9 mouse cellular contexts compared by ENCODE assay signal in the genomic region with DNA sequence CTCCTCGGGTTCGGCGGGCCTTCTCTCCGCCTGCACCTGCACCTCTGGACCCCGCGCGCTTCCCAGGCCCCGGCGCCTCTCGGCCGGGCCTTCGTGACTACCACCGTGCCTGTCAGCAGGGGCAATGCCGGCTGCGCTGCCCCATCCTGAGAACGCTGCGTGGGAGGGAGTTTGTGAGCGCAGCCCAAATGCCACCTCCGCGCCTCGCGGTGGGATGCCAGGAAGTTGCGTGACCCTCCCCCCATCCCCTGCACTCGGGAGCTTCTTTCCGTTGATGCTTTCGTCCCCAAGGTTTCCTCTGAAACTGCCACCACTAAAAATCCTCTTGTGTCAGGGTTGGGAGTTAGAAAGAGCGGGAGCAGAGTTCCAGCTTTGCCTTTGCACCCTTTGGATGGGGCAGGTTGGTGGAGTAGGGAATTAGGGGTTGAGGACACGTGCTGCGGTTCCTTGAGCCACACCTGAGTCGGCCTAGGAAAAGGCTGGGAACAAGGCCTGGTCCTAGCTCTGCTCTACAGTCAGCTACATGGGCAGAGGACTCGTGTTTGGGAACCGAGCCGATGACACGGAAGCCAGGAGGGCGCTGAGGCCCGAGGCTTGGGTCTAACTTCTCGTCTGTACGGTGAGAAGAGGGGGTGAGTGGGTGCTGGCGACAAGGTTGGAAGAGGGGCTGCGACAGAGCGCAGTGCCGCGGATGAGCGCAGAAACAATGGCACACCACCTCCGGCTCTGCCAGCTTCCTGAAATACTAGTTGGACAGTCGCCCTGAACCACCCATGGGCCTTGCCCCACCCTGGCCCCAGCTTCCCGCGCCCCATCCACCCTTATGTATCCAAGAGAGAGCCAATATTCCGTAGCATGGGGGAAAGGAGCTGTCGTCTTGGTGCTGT. TPM values are rescaled to one million over a fixed set of nuclear protein-coding genes. Genes with fewer than 3 reads are reported as not detected.
DNase-seq lines count a peak whose midpoint lies in the region; ATAC-seq lines count a peak whose summit lies in the region.
"Had no signal": no experiment of that assay in that cellular context is flagged by ENCODE, and none has a peak within 500 bp of the region (broad histone marks: within the 10 kb centered on the region; RNA-seq: fewer than 3 reads in every experiment).

No protein-coding gene starts in this region.

- H3K4me1 ChIP-seq in heart, embryonic 15.5 days (replicated peaks): peaks cover 29% of the 10 kb centered on the region
- peaks cover 39% of the 10 kb centered on the region for H3K4me1 ChIP-seq in hindbrain, embryonic 13.5 days (replicated peaks)
- H3K4me1 ChIP-seq in midbrain, embryonic 12.5 days: peaks cover 37% of the 10 kb centered on the region

- H3K4me2 ChIP-seq in heart, embryonic 15.5 days: peak overlapping the region; percentile 83
- peak overlapping the region; percentile 64 for H3K4me2 ChIP-seq in hindbrain, embryonic 13.5 days
- H3K4me2 ChIP-seq in midbrain, embryonic 12.5 days (replicated peaks): peak overlapping the region; percentile 88

- H3K9me3 ChIP-seq in heart, embryonic 15.5 days (replicated peaks): no peaks in the 10 kb centered on the region
- no peaks in the 10 kb centered on the region for H3K9me3 ChIP-seq in hindbrain, embryonic 13.5 days
- no peaks in the 10 kb centered on the region for H3K9me3 ChIP-seq in midbrain, embryonic 12.5 days

- DNase-seq in heart, adult 9 months (ENCODE audit: low spot score in 2 of 2): no peak
- DNase-seq in brain, adult 2 months (ENCODE audit: low read depth, low spot score): peak; percentile 49
- no peak for DNase-seq in ovary, adult 18-20 months (ENCODE audit: low spot score)
- DNase-seq in layer of hippocampus, adult 11-12 months (ENCODE audit: low spot score): no peak
- no peak for DNase-seq in gastrocnemius, postnatal 25 days

- H3K4me3 ChIP-seq in heart, embryonic 15.5 days: peak overlapping the region; percentile 49
- H3K4me3 ChIP-seq in hindbrain, embryonic 13.5 days: peak overlapping the region; percentile 57
- H3K4me3 ChIP-seq in midbrain, embryonic 12.5 days: peak overlapping the region; percentile 76

- 1% methylated on average over 50 of the region's 50 CpGs for WGBS in heart, embryonic 15.5 days
- WGBS in hindbrain, embryonic 13.5 days: under 1% methylated on average over 50 of the region's 50 CpGs
- WGBS in midbrain, embryonic 12.5 days: under 1% methylated on average over 50 of the region's 50 CpGs

- H3K27ac ChIP-seq in heart, embryonic 15.5 days: no peak overlapping the region
- H3K27ac ChIP-seq in hindbrain, embryonic 13.5 days: peak overlapping the region; percentile 89
- H3K27ac ChIP-seq in midbrain, embryonic 12.5 days (replicated peaks): peak overlapping the region; percentile 97

- no peak overlapping the region; the same call in 1 of the 2 replicates for H3K9ac ChIP-seq in heart, embryonic 15.5 days
- peak overlapping the region; percentile 70 for H3K9ac ChIP-seq in hindbrain, embryonic 13.5 days
- peak overlapping the region; percentile 80 for H3K9ac ChIP-seq in midbrain, embryonic 12.5 days (replicated peaks)

- ATAC-seq in heart, embryonic 15.5 days (replicated peaks; ENCODE audit: insufficient number of reproducible peaks, insufficient read depth, low FRiP score, low read depth): no peak; the same call in 1 of the 2 replicates
- peak; percentile 73 for ATAC-seq in hindbrain, embryonic 13.5 days (ENCODE audit: low FRiP score)
- peak; percentile 51 for ATAC-seq in midbrain, embryonic 12.5 days (ENCODE audit: low FRiP score, low read depth)

- peaks cover 88% of the 10 kb centered on the region for H3K27me3 ChIP-seq in heart, embryonic 15.5 days
- H3K27me3 ChIP-seq in hindbrain, embryonic 13.5 days: peaks cover 52% of the 10 kb centered on the region
- 0 out of 2 replicates have a peak, but pooled peaks cover 4% of the 10 kb centered on the region for H3K27me3 ChIP-seq in midbrain, embryonic 12.5 days

- H3K36me3 ChIP-seq in heart, embryonic 15.5 days: no peaks in the 10 kb centered on the region
- no peaks in the 10 kb centered on the region for H3K36me3 ChIP-seq in hindbrain, embryonic 13.5 days
- no peaks in the 10 kb centered on the region for H3K36me3 ChIP-seq in midbrain, embryonic 12.5 days
- H3K36me3 ChIP-seq: G1E had no signal

RNA-seq across cellular contexts. Expression of gene Sox2, which starts 1.1 kb away (rescaled TPM):
- 0.26 and 0.79 TPM in 2 replicates for polyA plus RNA-seq in heart, embryonic 15.5 days (2015; fragmentation: Nextera tagmentation; extraction: Ambion mirVana)
- polyA plus RNA-seq in hindbrain, embryonic 13.5 days (2015; fragmentation: Nextera tagmentation; extraction: Ambion mirVana): 16.9 and 19.2 TPM in 2 replicates
- polyA plus RNA-seq in midbrain, embryonic 12.5 days (2016; fragmentation: Nextera tagmentation; extraction: Ambion mirVana): 49.5 and 61.1 TPM in 2 replicates
- total RNA-seq in gastrocnemius, postnatal 25 days (2021): not detected
- polyA plus RNA-seq: G1E had no signal

Comparison
In these comparisons a context has a peak if more than half of its experiments do, and no peak if none do; other contexts are left out.
1. RNA of gene Sox2, which starts 1.1 kb away (polyA plus RNA-seq): 49.5 to 61.1 TPM in midbrain, embryonic 12.5 days and 16.9 to 19.2 TPM in hindbrain, embryonic 13.5 days; 0.26 to 0.79 TPM in heart, embryonic 15.5 days; every median in the first group is over 10 times any median in the second.
2. Peak in every context shown above with its lines, with median percentiles within 50 percentile points of each other: H3K4me2 ChIP-seq and H3K4me3 ChIP-seq.